Comparison of ENCODE assay signal across 7 mouse cellular contexts in the genomic region with DNA sequence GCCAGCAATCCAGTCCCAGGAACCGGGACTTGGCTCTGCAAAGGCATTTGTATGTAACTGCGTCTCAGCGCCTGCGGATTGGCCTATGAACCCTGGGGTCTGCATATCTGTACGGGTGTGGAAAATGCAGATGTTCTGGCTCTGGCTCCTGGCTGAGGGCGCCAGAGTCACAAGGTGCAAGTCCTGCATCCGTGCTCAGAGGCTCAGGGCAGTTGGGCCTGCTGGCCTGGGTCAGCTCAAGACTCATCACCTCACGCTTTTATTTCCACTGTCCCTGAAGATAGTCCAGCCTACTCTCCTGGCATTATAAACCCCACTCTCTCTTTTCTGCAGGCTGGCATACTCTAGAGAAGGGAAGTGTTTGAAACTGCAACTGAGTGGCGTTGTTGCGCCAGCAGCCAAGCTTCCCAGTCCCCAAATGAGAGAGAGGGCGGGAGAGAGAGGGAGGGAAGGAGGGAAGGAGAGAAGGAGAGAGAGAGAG. TPM values are rescaled to one million over a fixed set of nuclear protein-coding genes. Genes with fewer than 3 reads are reported as not detected.
DNase-seq lines count a peak whose midpoint lies in the region; ATAC-seq lines count a peak whose summit lies in the region.

No protein-coding gene starts in this region.

- no peaks in the 10 kb centered on the region for H3K9me3 ChIP-seq in embryonic facial prominence, embryonic 11.5 days (replicated peaks; ENCODE audit: control insufficient read depth, low read length)
- no peaks in the 10 kb centered on the region for H3K9me3 ChIP-seq in midbrain, embryonic 12.5 days

- no peak overlapping the region for H3K27ac ChIP-seq in embryonic facial prominence, embryonic 11.5 days (replicated peaks; ENCODE audit: low read depth, low read length)
- peak overlapping the region; percentile 99 for H3K27ac ChIP-seq in midbrain, embryonic 12.5 days (replicated peaks)

- H3K36me3 ChIP-seq in embryonic facial prominence, embryonic 11.5 days (replicated peaks; ENCODE audit: control insufficient read depth, insufficient read depth, low read depth, low read length) = no peaks in the 10 kb centered on the region
- H3K36me3 ChIP-seq in midbrain, embryonic 12.5 days = no peaks in the 10 kb centered on the region

- H3K4me3 ChIP-seq in embryonic facial prominence, embryonic 11.5 days (ENCODE audit: low read depth, low read length) = peak overlapping the region; percentile 87
- peak overlapping the region; percentile 90 for H3K4me3 ChIP-seq in midbrain, embryonic 12.5 days

- peak; percentile 11; the same call in 1 of the 2 replicates for ATAC-seq in embryonic facial prominence, embryonic 11.5 days (replicated peaks; ENCODE audit: insufficient number of reproducible peaks, low FRiP score, low TSS enrichment, low read depth)
- no peak for ATAC-seq in midbrain, embryonic 12.5 days (ENCODE audit: low FRiP score, low read depth)

- H3K27me3 ChIP-seq in embryonic facial prominence, embryonic 11.5 days (ENCODE audit: control insufficient read depth, insufficient read depth, low read length) = peaks cover 13% of the 10 kb centered on the region
- no peaks in the 10 kb centered on the region for H3K27me3 ChIP-seq in midbrain, embryonic 12.5 days

- under 1% methylated on average over 10 of the region's 11 CpGs for WGBS in embryonic facial prominence, embryonic 11.5 days
- under 1% methylated on average over 10 of the region's 11 CpGs for WGBS in midbrain, embryonic 12.5 days

- H3K9ac ChIP-seq in embryonic facial prominence, embryonic 11.5 days (replicated peaks; ENCODE audit: low read length) = no peak overlapping the region; the same call in 1 of the 2 replicates
- peak overlapping the region; percentile 100 for H3K9ac ChIP-seq in midbrain, embryonic 12.5 days (replicated peaks)

- DNase-seq in testis, postnatal 10 days (ENCODE audit: low spot score) = peak; percentile 41
- no peak for DNase-seq in testis, postnatal 14 days (ENCODE audit: low spot score)
- DNase-seq in embryonic facial prominence, embryonic 11.5 days (ENCODE audit: low spot score) = peak; percentile 63
- DNase-seq in heart, postnatal 36 days = peak; percentile 13 to 22
- DNase-seq in layer of hippocampus, adult 9-11 months = peak; percentile 39
- no peak for DNase-seq in spleen, postnatal 14 days (ENCODE audit: low spot score in 2 of 2)

- peaks cover 1% of the 10 kb centered on the region; the same call in 1 of the 2 replicates for H3K4me1 ChIP-seq in embryonic facial prominence, embryonic 11.5 days (ENCODE audit: control insufficient read depth, insufficient read depth, low read length)
- peaks cover 44% of the 10 kb centered on the region for H3K4me1 ChIP-seq in midbrain, embryonic 12.5 days

- H3K4me2 ChIP-seq in embryonic facial prominence, embryonic 11.5 days (ENCODE audit: low read depth, low read length) = peak overlapping the region; percentile 87
- peak overlapping the region; percentile 72 for H3K4me2 ChIP-seq in midbrain, embryonic 12.5 days (replicated peaks)

- intact Hi-C loops in heart, postnatal 36 days (cut with DNase I) = loop anchor here (10.0 kb wide), 1 partner anchor 337 kb away; no protein-coding TSS in a partner anchor

RNA-seq across cellular contexts. Expression of a gene that starts 3.3 kb away (rescaled TPM):
- polyA plus RNA-seq in embryonic facial prominence, embryonic 11.5 days (2014; fragmentation: Nextera tagmentation; extraction: Ambion mirVana) = 4.5 and 5.0 TPM in 2 replicates
- under 1 TPM; 0.79 to 0.83 TPM for total RNA-seq in heart, postnatal 36 days (2021)
- polyA plus RNA-seq in midbrain, embryonic 12.5 days (2016; fragmentation: Nextera tagmentation; extraction: Ambion mirVana) = 30.0 TPM in 2 replicates

Comparison
In these comparisons a context has a peak if more than half of its experiments do, and no peak if none do; other contexts are left out.
1. DNase-seq: peak in testis, postnatal 10 days (single experiment), embryonic facial prominence, embryonic 11.5 days (single experiment), heart, postnatal 36 days (2 of 2) and layer of hippocampus, adult 9-11 months (single experiment); none in testis, postnatal 14 days (single experiment) and spleen, postnatal 14 days (0 of 2).